Mouse (Mus musculus) cortical plate, adult 2 months (tissue): ENCODE data around the gene Aqp1.

Source experiments
- CTCF ChIP-seq: fragments of 200-500 bp; IDR thresholded peaks from 2 replicates; pipeline ENCODE4 v1.5.1; 2011; ENCODE audit warnings: mild to moderate bottlenecking, control low read depth, low read length; ENCODE audit not compliant: insufficient read depth; ENCODE audit errors: extremely low read depth
- POLR2A ChIP-seq: fragments of 200-500 bp; IDR thresholded peaks from 2 replicates; pipeline ENCODE4 v1.6.1; 2011; ENCODE audit warnings: mild to moderate bottlenecking, low read length, control low read depth; ENCODE audit not compliant: insufficient read depth; ENCODE audit errors: extremely low read depth

GRCm38 (mm10) chr6:55391814-55392213, 55.6 kb downstream of the Aqp1 start:
- TF ChIP-seq POLR2A (no peak), CTCF (no peak)
